ENCODE assay signal across 16 mouse cellular contexts in the genomic region with DNA sequence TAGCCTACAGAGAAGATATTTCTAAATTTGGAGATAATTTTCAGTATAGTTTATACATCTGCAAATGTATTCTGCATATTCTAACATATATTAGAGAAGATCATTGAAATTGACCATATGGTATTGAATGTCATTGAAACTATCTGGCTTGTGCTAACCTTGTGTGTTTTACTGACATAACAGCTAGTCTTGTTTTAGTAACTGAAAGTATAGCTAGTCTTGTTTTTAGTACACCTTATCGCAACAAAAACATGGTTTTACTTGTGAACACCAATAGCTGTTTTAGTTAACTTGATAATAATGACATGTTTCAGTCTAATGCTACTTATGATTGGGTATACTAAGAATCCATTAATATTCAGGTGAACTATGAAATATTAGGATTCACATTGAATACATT. TPM values are rescaled to one million over a fixed set of nuclear protein-coding genes. Genes with fewer than 3 reads are reported as not detected.
DNase-seq lines count a peak whose midpoint lies in the region; TF ChIP-seq lines count a peak whose summit lies in the region.
"Had no signal": no experiment of that assay in that cellular context is flagged by ENCODE, and none has a peak within 500 bp of the region (broad histone marks: within the 10 kb centered on the region; RNA-seq: fewer than 3 reads in every experiment).

No protein-coding gene starts in this region.

- peak; percentile 33; the same call in 1 of the 2 replicates for TF ChIP-seq EP300 in CH12.LX (IDR thresholded peaks at IDR 0.05; ENCODE audit: low read length)

- in situ Hi-C loops in CH12.LX (cut with MboI; ENCODE audit: low pct_ligation_motif_present, low pct_unique_long_range_greater_than_20kb, low sequenced_read_pairs), result no loop called here

- H3K79me2 ChIP-seq in CH12.LX (replicated peaks; ENCODE audit: control insufficient read depth, extremely low read depth, insufficient read depth, poor library complexity, severe bottlenecking), result no peaks in the 10 kb centered on the region

- H3K27me3 ChIP-seq in CH12.LX (replicated peaks), result no peaks in the 10 kb centered on the region
- H3K27me3 ChIP-seq: Patski had no signal

- H3K27ac ChIP-seq in CH12.LX (ENCODE audit: insufficient read depth, low read depth), result no peak overlapping the region

- peaks cover 0 to 16% of the 10 kb centered on the region in 2 experiments; a peak in 2 of 4 replicates for H3K4me1 ChIP-seq in CH12.LX (ENCODE audit: control insufficient read depth in 1 of 2, insufficient read depth in 2 of 2)

- dilution Hi-C loops in CH12.LX (cut with MboI; ENCODE audit: extremely low pct_ligation_motif_present, extremely low pct_unique_long_range_greater_than_20kb, low sequenced_read_pairs), result no loop called here

- TF ChIP-seq POLR2A in CH12.LX (IDR thresholded peaks at IDR 0.05; ENCODE audit: low read depth, low read length), result no peak

- H3K9me3 ChIP-seq in CH12.LX (replicated peaks; ENCODE audit: low read length), result no peaks in the 10 kb centered on the region
- H3K9me3 ChIP-seq: G1E had no signal

- TF ChIP-seq CTCF in CH12.LX (conservative IDR thresholded peaks at IDR 0.05 in 1 of 2, IDR thresholded peaks at IDR 0.05 in 1 of 2; ENCODE audit: low read depth in 2 of 2, low read length in 2 of 2), result no peak

- no peak overlapping the region for H3K4me2 ChIP-seq in CH12.LX (ENCODE audit: insufficient read depth, low read depth, poor library complexity, severe bottlenecking)

- H3K9ac ChIP-seq in CH12.LX (ENCODE audit: insufficient read depth, low read depth), result no peak overlapping the region

- peaks cover 0 to 2% of the 10 kb centered on the region in 2 experiments for H3K36me3 ChIP-seq in CH12.LX (replicated peaks in 1 of 2; ENCODE audit: control insufficient read depth in 1 of 2, insufficient read depth in 1 of 2, low read length in 1 of 2)

- no peak overlapping the region for H3K4me3 ChIP-seq in CH12.LX (replicated peaks in 1 of 3; ENCODE audit: low read depth in 2 of 3, low read length in 2 of 3, poor library complexity in 1 of 3)

- no peak for TF ChIP-seq RAD21 in CH12.LX (IDR thresholded peaks at IDR 0.05; ENCODE audit: low read depth, low read length)

- DNase-seq in CH12.LX (ENCODE audit: extremely low read depth), result no peak
- no peak for DNase-seq in right cerebral cortex, adult 18-20 months
- DNase-seq: adrenal gland, adult 2 months; adrenal gland, adult 8-10 months; adrenal gland, postnatal 10 days; adrenal gland, postnatal 14 days; adrenal gland, postnatal 25 days; adrenal gland, postnatal 36 days; B cell, adult 2 months; cerebellum, adult 11 months; cerebellum, adult 11-12 months; cerebellum, adult 18-20 months; cerebellum, adult 2 months; cerebellum, adult 8-10 months had no signal

TF ChIP-seq in CH12.LX, 34 proteins besides CTCF, POLR2A, EP300 and RAD21:
- peak; percentile 54; the same call in 1 of the 2 replicates for TF ChIP-seq IRF4 (IDR thresholded peaks at IDR 0.05; ENCODE audit: low read depth, low read length)
- peak; percentile 19; the same call in 1 of the 2 replicates for TF ChIP-seq JUND (conservative IDR thresholded peaks at IDR 0.05; ENCODE audit: low read depth, low read length)
- peak; percentile 65; the same call in 1 of the 2 replicates for TF ChIP-seq MEF2A (IDR thresholded peaks at IDR 0.05; ENCODE audit: borderline replicate concordance, low read depth, low read length)
- no peak for TF ChIP-seq TBP (conservative IDR thresholded peaks at IDR 0.05; ENCODE audit: low read depth, low read length)
- TF ChIP-seq ETS1 (conservative IDR thresholded peaks at IDR 0.05; ENCODE audit: low read depth, low read length), result no peak

RNA-seq across cellular contexts. Expression of gene Cpeb2, which starts 45.0 kb away (rescaled TPM):
- total RNA-seq in CH12.LX (2012; rRNA removed) (0.25 and 0.46 TPM in 2 replicates), CH12.LX (2014; rRNA removed) (0.52 and 0.65 TPM in 2 replicates)
- polyA plus RNA-seq in CH12.LX (2012; ENCODE audit: insufficient read length, low read depth), result 0.87 and 1.0 TPM in 2 replicates
